Mouse (Mus musculus) cerebellum, postnatal 4 days (tissue): ENCODE results near the gene Prm3.

Source experiments
- DNase-seq, 2 experiments: peaks; one replicate each; pipeline ENCODE4 v3.0.0; 2022; ENCODE audit warnings: low spot score in 2 of 2, mixed read lengths in 1 of 2

The Prm3 gene

GRCm38 (mm10) chr16:10790702-10791101 lies at the start of gene Prm3:
TSS of gene Prm3 (minus strand) at chr16:10790914.
- DNase-seq = no peak

- DNase-seq = no peak
Measured at GRCm38 (mm10) chr16:10840018-10840417, 49.3 kb upstream of the Prm3 start.

DNA sequence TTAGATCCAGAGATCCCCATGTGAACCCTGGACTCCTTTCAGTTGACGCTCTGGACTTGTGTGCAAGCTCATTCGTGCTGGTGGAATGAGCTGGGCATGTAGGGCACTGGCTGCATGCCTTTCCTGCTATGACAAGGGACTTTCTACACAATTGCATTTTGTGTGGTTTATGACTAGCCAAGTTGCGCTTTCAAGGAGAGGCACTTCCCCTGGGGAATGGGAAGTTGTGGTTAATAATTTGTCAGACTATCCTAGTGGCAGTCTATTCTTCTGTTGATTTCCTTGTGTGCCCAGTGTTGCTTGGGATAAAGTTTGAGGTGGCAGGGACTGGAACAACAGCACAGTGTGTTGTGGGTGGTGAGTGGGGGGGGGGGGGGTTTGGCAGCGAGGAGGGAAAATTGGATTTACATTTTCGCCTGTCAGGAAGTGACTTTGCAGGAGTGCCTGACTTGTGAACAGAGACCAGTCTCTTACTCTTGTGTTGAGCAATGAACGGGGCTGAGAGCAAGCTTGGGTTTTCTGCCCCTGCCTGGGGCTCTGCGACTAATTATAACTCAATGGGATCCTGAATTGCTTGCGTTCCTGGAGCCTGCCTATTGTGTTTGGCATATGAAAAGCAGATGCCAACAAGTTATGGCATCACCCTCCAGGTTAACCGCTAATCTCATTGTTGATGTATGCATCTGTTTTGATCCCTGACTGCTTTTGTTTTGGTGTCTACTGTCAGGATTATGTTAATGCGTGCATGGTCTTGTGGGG lies 48.0 kb upstream of the Prm3 start:
- DNase-seq = no peak

- DNase-seq = no peak
Measured at GRCm38 (mm10) chr16:10837903-10838302, 47.2 kb upstream of the Prm3 start.

GRCm38 (mm10) chr16:10837250-10837649 lies 46.5 kb upstream of the Prm3 start:
- DNase-seq = no peak

DNA sequence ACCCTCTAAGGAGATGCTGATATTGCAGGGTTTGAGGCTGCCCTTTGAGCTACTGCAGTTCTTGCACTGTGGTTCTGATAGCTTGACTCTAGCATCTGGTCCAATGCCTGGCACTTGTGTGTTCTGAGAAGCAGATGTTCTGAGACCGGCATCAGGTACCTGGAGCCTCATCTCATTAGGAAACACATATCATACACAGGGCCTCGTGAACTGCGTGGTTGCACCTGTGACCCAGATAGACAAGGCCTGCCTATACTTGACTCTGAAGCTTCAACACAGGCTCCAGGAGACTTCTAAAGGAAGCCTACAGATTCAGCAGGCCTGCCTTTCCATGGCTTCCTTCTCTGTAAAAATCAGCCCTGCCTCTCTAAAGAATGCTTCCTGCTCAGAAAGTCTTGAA lies 45.7 kb upstream of the Prm3 start:
- DNase-seq = no peak

GRCm38 (mm10) chr16:10834911-10835587 lies 44.3 kb upstream of the Prm3 start, which contains the start of gene Rmi2:
TSS of gene Rmi2 (plus strand) at chr16:10835059.
- peak; percentile 53 to 85 for DNase-seq

DNA sequence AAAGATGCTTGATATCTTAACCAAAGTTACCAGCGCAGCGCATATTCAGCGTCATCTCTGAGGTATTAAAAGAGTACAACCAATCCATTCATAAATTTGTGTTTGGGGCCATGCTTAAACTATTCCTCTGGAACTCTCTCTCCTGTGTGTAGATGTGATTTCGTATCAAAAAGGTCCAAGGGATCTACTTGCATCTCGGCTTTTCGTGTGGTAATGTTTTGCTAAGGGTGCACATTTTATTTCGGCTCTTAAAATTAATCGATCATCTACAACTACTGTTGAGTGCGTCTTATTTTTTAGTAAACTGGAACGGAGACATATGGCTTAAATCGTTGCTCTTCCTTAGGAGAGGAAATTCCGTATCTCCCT lies 43.8 kb upstream of the Prm3 start:
- DNase-seq = no peak

GRCm38 (mm10) chr16:10828461-10828805 lies 37.7 kb upstream of the Prm3 start:
- no peak for DNase-seq

DNA sequence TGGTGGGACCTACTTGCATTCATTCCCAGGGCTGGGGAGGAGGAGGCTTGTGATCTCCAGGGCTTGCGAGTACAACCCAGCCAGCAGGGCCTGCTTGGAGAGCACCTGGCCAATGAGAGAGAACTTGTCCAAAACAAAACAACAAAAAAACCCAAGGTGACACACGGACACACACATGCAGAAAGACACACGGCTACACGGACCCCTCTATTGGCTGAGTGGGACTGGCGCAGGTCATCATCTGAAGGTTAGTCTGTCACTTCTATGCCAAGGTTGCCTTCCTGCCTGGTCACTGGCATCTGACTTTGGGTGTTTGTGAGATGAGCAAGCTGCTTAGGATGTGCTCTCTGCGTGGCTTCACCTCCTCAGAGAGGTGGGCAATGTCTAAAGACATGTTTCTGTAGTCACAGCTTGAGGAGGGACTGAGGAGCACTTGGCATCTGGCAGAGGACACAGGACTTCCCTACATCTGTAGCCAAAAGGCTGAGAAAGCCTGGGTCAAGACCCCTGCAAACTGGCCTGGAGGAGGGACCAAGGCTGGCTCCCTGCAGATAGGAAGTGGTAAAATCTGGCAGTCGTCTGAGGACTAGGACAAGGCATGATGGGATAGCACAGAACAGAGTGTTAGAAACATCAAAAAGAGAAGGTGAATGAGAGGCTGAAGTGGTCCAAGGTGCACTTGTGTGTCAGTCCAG lies 37.2 kb upstream of the Prm3 start:
- no peak for DNase-seq

DNA sequence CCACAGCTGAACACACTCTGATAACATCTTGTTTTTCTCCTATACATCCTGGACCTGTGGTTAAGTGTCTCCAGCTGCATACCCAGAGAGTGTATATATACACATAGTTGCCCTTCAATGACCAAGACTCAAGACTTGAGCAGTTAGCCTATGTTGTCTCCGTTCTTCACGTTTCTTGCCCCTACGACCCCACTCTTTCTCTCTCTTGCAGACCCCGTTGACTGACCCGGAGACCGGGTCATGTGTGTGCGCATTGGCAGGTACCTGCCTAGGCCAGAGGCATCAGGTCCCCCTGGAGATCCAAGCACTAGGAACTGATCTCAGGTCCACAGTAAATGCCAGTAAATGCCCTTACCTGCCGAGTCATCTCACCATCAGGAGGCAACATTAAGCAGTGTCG lies 36.6 kb upstream of the Prm3 start:
- no peak for DNase-seq

- no peak for DNase-seq
Measured at GRCm38 (mm10) chr16:10825840-10826239, 35.1 kb upstream of the Prm3 start.

- DNase-seq = no peak
Measured at GRCm38 (mm10) chr16:10824536-10824935, 33.8 kb upstream of the Prm3 start.

GRCm38 (mm10) chr16:10821387-10821786 lies 30.7 kb upstream of the Prm3 start:
- no peak for DNase-seq

DNA sequence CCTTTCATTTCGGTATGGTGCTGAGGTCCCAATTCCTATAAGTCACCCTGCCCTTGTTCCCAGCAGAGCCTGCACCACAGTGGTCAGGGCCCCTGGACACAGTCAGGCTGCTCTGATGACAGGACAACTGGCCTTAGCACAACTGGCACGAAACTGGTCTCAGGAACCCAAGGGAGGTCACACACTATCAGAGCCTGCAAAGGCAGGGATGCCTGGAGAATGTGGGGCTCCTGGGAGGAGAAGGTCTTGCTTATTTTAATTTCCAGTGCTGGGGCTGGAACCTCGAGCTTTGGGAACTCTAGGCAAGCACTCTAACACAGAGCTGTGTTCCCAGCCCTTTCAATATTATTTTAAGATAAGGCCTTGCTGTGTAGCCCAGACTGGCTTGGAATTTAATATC lies 29.3 kb upstream of the Prm3 start:
- no peak for DNase-seq

DNA sequence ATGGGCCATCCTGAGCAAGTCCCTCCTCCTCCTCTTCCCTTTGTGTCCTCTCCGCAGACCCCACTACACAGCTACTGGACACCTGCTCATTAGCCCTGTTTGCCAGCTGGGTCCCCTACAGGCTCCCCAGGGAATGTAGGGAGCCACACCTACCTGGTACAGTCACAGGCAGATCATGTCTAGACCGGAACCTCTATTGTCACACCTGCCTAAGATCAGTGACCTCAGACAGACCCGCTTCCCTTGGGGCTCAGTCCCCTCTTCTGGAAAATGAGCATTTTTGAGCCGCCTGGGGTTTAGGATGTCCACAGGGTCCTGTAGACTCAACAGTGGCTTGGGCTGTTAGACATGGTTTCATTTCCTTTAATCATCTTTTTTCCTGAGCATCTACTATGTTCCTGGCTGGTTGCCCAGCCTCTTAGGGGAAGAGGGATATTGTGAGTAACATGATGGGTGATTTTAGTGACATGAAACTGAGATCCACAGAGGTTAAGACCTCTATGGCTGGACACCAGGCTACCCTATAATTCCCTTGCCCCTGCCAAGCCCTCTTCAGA lies 27.9 kb upstream of the Prm3 start:
- no peak for DNase-seq

DNA sequence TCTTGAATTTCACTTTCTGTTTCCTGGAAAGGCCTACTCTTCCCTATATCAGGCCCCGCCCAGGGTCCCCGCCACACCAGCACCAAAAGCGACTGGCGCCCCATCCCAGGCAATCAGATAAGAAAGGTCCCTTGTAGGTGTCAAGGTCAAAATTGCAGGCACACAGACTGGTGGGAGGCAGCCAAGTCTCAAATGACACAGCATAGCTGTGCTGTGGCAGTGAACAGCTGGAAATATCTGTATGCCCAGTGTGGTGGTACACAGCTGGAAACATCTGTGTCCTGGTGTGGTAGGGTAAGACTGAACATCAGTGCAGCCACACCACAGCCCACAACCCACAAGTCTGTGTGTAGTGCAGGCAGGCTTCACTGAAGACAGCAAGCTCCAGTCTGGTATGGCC lies 24.1 kb upstream of the Prm3 start:
- no peak for DNase-seq

DNA sequence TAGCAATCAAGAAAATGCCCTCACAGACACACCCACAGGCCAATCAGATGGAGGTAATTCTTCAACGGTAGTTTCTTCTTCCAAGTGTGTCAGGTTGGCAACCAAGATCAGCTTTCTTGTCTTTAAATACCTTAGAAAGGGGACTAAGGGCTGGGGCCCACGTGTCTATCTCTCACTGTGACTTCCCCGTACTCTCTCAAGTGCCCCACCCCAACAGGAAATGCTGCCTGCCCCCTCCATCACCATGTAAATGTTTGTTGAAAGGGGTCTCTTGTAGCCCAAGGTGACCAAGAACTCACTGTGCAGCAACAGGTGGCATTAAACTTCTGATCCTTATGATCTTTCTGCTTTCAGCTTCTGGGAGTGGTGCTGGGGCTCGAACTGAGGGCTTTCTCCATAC lies 23.0 kb upstream of the Prm3 start:
- DNase-seq = no peak

- DNase-seq = no peak
Measured at GRCm38 (mm10) chr16:10812865-10813371, 22.2 kb upstream of the Prm3 start, which contains the start of gene Gm11172. TSS of gene Gm11172 (plus strand) at chr16:10812915.

- DNase-seq = no peak
Measured at GRCm38 (mm10) chr16:10810376-10810775, 19.7 kb upstream of the Prm3 start.

GRCm38 (mm10) chr16:10805789-10806527 lies 15.2 kb upstream of the Prm3 start, which contains the start of gene Prm1:
TSS of gene Prm1 (minus strand) at chr16:10805839.
- DNase-seq = no peak
